Mouse (Mus musculus): Measurements from ENCODE around the gene Sec61a1.

GRCm38 (mm10) chr6:88515971-88516370 lies 2.7 kb downstream of the Sec61a1 start:
- TF ChIP-seq CTCF (IDR thresholded peaks at IDR 0.05; ENCODE audit: insufficient read depth, low read length) (no peak), POLR2A (IDR thresholded peaks at IDR 0.05; ENCODE audit: borderline replicate concordance, extremely low read depth, low read depth, low read length) (no peak)

All from lung, adult 2 months (tissue).